Mouse (Mus musculus) heart, adult 18-20 months (tissue): ENCODE measurements around the gene Ubash3b. TPM values are rescaled to one million over a fixed set of nuclear protein-coding genes. Genes with fewer than 3 reads are reported as not detected.

Experiments
- DNase-seq, 2 experiments: peaks; one replicate each; pipeline ENCODE4 v3.0.0; 2021 to 2022; ENCODE audit warnings: mixed read lengths in 1 of 2
- total RNA-seq, 2 experiments: library from RNA; stranded (reverse); gene quantifications; 2 replicates each; pipeline ENCODE4 v1.2.3; 2021

Gene Ubash3b
- total RNA-seq, 2 experiments from 2014 or later, result 0.89 to 1.5 TPM

GRCm38 (mm10) chr9:41136691-41137467 is 24.6 kb downstream of the Ubash3b start:
- peak in 1 of 2 experiments; percentile 41 for DNase-seq

GRCm38 (mm10) chr9:41136273-41136672 is 25.2 kb downstream of the Ubash3b start:
- DNase-seq, result no peak

DNA sequence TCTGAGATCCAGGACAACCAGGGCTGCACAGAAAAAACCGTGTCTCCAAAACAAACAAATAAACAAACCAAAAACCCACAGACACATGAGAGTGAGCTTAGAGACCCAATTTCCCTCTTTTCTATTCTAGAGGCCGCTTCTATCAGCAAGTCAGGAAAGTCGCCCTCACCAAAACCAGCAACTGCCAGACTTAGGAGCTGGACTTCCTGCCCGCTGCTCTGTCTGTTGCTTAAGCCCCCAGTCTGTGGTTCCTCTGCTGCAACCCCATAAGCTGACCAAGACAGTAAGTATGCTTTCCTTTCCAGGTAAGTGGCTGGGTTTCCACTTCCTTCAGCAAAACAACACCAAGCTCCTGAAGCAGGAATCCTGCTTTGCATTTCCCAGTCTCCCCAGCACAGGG is 26.6 kb downstream of the Ubash3b start:
- no peak for DNase-seq

DNA sequence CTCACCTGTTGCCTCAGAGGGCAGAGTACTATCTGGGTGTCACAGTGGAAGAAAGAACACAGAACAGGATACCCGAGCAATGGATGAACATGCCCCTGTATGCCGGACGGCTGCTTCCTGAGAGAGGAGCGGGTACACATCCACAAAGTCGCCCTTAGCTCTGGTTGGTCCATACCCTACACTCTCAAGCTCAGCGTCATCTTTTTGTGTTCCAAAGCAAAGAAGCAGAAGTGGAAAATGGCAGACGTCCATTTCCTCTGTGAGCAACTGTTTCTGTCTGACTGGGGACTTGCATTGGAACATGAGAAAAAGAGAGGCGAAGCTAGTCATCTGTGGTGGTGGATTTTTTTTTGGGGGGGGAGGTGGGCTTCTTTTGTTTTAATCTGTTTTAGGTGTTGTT is 30.9 kb downstream of the Ubash3b start:
- DNase-seq, result peak in 1 of 2 experiments; percentile 62

DNA sequence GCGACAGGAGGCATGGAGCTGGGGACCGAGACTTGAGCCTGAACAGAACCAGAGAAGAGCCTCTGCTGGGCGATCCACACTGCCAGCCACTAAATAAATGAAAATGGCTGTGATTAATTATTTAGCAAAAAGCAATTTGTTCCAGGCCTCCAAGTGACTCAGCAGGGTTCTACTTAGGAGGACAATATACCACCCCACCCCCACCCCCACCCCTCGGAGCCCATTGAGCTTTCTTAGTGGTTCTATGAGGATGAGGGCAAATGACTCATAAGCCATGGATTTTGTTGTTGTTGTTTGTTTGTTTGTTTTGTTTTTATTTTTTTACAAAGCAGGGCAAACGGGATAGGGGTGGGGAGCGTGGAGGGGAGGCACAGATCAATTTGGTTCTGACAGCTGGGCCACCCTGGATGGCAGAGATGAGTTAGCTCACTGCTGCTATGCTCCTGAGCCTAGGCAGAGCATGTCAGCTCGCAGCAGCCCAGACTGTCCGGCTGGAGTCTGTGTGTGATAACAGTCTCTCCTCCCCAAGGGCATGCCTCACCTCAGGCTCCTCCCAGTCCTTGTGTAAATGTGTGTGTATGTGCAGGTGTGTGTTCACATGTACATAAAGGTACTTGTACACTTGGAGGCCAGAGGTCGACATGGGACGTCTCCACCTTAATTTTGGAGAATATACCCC is 31.6 kb downstream of the Ubash3b start:
- DNase-seq, result no peak

- no peak for DNase-seq
Measured at GRCm38 (mm10) chr9:41129273-41129672, 32.2 kb downstream of the Ubash3b start.

- peak in 1 of 2 experiments; percentile 45 for DNase-seq
Measured at GRCm38 (mm10) chr9:41126723-41127122, 34.8 kb downstream of the Ubash3b start.

DNA sequence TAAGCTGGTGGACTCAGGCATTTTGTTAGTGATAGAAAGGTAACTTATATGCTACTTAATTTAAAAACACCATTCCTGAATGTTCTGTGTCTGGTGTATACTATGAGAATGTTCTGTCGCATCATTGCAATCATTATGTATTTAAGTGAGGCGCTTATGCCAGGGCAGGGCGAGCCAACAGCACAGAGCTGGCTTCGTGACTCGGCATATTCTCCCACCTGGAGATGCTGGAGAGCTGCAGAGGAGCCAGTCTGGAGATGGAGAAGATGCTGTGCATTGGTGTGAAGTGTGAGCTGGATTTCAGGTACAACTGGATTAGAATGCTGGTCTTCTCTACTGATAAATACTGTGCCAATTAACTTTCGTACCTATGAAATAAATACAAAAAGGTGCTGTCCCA is 37.2 kb downstream of the Ubash3b start:
- no peak for DNase-seq

DNA sequence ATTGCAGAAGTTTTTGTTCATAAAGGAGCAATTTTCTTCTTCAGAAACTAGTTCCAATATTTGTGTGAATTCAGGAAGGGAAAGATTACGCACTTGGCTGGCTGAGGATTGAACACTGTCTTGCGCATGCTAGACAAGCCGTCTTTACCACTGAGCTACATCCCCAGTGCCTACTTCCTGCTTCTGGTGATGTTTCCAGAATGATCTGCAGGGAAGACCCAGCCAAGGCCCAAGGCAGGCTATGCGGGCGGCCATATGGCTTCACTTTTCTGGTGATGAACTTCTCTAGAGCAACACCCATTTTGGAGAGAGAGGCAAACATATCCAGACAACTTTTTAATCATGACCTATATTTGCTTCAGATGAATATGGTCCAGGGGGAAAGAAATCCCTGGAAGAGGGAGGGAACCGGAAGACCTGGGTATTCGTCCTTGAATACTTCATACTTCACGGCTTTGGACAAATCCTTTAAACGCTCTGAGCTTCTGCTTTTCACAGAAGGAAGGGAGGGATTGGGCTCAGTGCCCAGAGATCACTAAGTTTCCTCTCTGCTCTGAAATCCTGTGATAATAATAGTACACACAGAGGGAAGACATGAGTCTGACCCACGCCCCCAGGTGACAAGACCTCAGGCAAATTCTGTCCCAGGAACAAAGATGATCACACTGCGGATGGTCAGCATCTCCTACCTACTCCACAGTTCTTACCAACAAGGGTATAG is 38.9 kb downstream of the Ubash3b start:
- DNase-seq, result peak; percentile 66 to 75

GRCm38 (mm10) chr9:41121701-41122354 is 39.7 kb downstream of the Ubash3b start:
- no peak for DNase-seq

- DNase-seq, result no peak
Measured at GRCm38 (mm10) chr9:41119958-41120357, 41.5 kb downstream of the Ubash3b start.

DNA sequence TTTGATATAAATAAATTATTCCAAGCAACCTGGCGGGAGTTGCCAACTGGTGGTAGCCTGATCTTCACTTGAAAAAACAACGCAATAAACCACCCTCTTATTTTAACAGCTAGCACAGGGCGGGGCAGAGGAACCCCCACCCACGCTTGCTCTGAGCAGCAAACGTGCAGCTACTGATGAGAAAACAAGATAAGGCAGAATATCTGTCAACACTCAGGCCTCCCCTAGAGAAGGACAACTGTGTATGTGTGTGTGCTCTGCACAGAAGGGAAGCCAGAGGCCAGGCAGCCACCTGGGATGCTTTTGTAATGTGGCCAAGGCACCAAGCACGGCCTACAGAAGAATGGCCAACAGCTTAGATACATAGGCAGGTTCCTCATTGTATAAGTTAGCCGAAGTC is 43.4 kb downstream of the Ubash3b start:
- no peak for DNase-seq

DNA sequence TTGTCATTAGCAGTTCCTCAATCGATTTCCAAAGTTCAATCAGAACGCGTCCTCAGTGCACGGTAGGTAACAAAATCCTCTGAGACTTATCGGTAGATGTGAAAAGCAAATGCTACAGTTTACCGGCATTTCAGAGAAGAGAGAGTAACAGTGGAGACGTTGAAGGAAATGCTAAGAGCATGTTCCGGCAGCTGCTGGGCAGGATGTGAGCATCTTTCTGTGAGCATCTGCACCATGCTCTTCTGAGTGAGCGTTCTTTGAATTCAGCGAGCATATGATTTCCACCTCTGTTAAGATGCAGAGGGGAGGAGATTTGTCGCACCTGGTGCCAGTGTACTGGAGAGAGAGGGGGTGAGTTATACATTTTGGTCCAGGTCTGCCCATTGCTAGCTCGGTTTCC is 45.4 kb downstream of the Ubash3b start:
- DNase-seq, result no peak

GRCm38 (mm10) chr9:41114367-41114766 is 47.1 kb downstream of the Ubash3b start:
- no peak for DNase-seq

DNA sequence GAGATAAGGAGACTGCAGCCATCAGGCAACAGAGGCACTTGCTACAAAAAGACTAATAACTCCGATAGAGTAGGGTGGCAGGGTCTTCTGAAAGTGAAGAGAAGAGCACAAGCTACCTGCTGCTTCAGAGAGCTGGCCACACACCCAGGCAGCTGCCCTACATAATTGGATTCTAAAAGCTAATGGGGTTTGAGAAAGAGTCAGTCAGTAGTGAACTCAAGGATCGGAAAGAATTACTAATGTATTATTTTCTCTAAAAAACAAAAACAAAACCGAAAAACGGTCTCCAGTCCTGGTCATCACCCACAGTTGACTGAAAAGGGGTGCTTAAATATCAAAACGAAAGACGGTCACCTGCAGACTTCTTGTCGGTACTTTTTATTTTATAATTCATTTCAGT is 51.7 kb downstream of the Ubash3b start:
- no peak for DNase-seq

DNA sequence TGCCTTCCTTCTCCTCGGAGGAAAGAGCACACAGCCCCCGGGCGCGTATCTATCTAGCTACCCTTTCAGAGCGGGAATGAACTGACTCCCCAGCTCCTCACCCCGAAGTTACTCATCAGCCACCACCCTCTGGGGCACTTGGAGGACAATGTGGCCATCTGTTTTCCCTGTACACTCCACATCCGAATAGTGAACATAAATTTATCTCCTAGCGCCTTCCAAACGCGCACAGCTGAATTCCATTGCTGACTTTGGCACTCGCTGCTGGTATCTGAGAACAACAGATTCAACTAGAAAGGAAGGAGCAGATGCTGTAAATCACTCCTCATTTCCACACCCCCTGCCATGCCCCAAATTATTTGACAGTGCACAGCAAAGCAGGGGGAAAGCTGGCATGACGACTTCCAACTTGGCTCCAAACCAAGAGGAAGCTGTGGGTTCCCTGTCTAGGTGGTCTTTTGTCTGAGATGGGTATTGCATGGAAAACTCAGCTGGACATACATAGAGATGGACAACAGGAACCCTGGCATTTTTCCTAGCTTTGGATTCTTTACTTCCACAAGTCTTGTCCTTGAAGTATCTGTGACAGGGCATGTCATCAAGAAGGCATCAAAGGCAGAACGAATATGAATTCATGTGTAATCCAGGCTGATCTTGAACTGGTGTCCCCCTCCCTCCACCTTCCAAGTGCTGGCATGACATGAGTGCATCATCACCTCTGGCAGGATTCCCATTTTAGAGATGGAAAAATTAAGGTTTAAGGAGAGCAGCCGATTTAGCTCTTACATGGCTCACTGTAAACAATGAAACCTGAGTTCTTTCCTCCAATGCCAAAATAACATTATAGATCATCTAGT is 52.9 kb downstream of the Ubash3b start:
- DNase-seq, result peak; percentile 51 to 72

GRCm38 (mm10) chr9:41105201-41105643 is 56.3 kb downstream of the Ubash3b start:
- DNase-seq, result peak; percentile 25 to 54

DNA sequence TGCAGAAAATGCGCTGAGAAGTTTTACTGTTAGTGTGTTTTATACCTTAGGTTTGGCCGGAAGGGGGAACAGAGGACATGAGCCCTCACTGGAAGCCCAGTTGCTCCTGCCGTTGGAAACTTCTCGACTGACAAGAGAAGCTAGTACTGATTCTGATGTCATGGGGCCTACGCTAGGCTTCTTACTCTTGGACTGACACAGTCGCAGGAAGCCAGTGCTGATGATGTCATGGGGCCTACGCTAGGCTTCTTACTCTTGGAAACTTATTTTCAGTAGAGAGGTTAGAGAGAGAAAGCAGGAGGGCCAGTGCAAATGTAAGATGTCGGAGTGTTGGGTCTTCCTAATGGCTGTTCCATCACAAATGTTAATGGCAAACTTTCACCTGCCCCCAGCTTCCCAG is 57.8 kb downstream of the Ubash3b start:
- no peak for DNase-seq

DNA sequence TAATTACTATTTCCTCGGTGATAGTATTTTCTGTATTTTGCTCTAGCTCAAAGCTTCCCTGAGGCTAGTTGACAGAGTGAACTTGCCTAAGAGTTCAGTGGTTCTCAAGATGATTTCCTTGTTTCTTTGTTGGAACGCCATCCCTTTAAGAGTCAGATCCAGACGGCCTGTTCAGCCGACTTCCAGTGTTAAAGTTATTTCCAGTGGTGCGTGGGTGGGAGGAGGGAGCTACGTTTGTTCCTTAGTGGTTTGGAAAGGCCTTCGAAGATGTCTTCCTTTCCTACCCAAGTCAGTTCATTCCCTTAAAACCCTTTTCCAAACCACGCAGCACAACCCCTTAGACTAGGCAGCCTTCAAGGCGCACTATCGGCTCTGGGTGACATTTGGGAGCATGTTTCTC is 58.9 kb downstream of the Ubash3b start:
- peak; percentile 61 to 69 for DNase-seq

DNA sequence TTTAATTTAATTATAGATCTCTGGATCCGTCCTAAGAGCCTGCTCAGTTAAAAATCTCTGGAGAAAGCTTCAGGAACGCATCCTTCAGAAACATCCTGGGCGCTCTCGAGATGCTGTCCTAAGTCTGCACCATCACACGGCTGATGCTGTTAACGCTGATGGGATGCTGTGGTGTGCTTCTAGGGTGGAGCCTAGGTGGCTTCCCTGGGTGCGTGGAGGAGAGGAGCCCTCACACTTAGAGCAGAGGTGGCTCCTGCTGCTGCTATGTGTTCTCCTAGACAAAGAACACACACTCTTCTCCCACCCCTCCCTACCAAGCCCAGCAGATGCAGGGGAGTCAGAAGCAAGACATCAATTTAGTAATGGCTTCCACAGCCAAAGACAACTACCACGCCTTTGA is 61.6 kb downstream of the Ubash3b start:
- no peak for DNase-seq

GRCm38 (mm10) chr9:41099067-41099466 is 62.4 kb downstream of the Ubash3b start:
- no peak for DNase-seq
